In the genomic region with DNA sequence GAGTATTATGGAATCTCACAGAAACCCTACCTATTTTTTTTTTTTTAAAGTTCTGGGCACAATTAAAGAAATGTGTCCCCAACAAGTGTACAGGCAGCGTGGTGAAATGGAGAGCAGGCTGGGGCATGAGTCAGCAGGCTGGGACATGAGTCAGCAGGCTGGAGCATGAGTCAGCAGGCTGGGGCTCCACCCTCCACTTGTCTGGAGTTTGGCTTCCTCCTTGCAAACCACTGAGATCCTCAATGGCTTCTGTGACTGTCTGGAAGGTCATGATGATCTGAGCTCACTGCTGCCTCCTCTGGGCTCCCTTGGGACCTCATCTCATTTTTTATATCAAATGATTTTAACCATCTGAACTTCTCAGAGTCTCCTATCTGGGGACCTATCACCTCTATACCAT, we compare ENCODE assay signal across 1 mouse cellular context.
TF ChIP-seq lines count a peak whose summit lies in the region.

No protein-coding gene starts in this region.

TF ChIP-seq in CH12.LX, 34 proteins besides CTCF, POLR2A, EP300 and RAD21 (continued from another document):
- TF ChIP-seq JUND (conservative IDR thresholded peaks at IDR 0.05; ENCODE audit: low read depth, low read length) (peak; percentile 73), HCFC1 (IDR thresholded peaks at IDR 0.05; ENCODE audit: low read depth, low read length) (peak; percentile 26; the same call in 1 of the 2 replicates), MYC (IDR thresholded peaks at IDR 0.05; ENCODE audit: low read depth, low read length) (no peak; the same call in 1 of the 2 replicates), TBP (conservative IDR thresholded peaks at IDR 0.05; ENCODE audit: low read depth, low read length) (no peak), USF1 (IDR thresholded peaks at IDR 0.05; ENCODE audit: low read depth, low read length) (no peak), MAZ (IDR thresholded peaks at IDR 0.05; ENCODE audit: low read depth, low read length) (no peak), MEF2A (IDR thresholded peaks at IDR 0.05; ENCODE audit: borderline replicate concordance, low read depth, low read length) (no peak), ETS1 (conservative IDR thresholded peaks at IDR 0.05; ENCODE audit: low read depth, low read length) (peak; percentile 90), ZC3H11A (IDR thresholded peaks at IDR 0.05; ENCODE audit: low read depth, low read length) (no peak), MXI1 (IDR thresholded peaks at IDR 0.05; ENCODE audit: low read depth, low read length) (peak; percentile 83; the same call in 1 of the 2 replicates), BHLHE40 (IDR thresholded peaks at IDR 0.05; ENCODE audit: low read depth, low read length) (0 out of 2 replicates have a peak, but pooled peaks have one; percentile 14), SMC3 (IDR thresholded peaks at IDR 0.05; ENCODE audit: low read depth, low read length) (no peak), MAFK (IDR thresholded peaks at IDR 0.05; ENCODE audit: insufficient replicate concordance, low read length) (peak; percentile 99)
TF ChIP-seq in CH12.LX: peak in this region for 10.
